21 mouse cellular contexts compared by ENCODE assay signal in genomic region chr14:49333841-49334240, GRCm38 (mm10).
"Had no signal": no experiment of that assay in that cellular context is flagged by ENCODE, and none has a peak within 500 bp of the region (broad histone marks: within the 10 kb centered on the region; RNA-seq: fewer than 3 reads in every experiment).

No protein-coding gene starts in this region.

- H3K9ac ChIP-seq: limb, embryonic 13.5 days; liver, embryonic 12.5 days; liver, embryonic 15.5 days; lung, embryonic 15.5 days; neural tube, embryonic 12.5 days had no signal

- H3K4me2 ChIP-seq: limb, embryonic 13.5 days; liver, embryonic 12.5 days; liver, embryonic 15.5 days; lung, embryonic 15.5 days; midbrain, embryonic 11.5 days; neural tube, embryonic 12.5 days had no signal

- H3K4me1 ChIP-seq: limb, embryonic 10.5 days; limb, embryonic 13.5 days; liver, embryonic 12.5 days; liver, embryonic 15.5 days; lung, embryonic 15.5 days; neural tube, embryonic 12.5 days had no signal

- DNase-seq: kidney, postnatal 25 days; layer of hippocampus, adult 9-11 months; liver; lung, adult 18-20 months; lung, postnatal 10 days; lung, postnatal 36 days; midbrain, embryonic 14.5 days; retina, postnatal 1 day; right cerebral cortex, postnatal 25 days; spleen, adult 18-20 months; thymus, adult 18-20 months; thymus, postnatal 36 days had no signal

- H3K27ac ChIP-seq: kidney, postnatal 0 days; layer of hippocampus, adult 2 months; limb, embryonic 10.5 days; limb, embryonic 13.5 days; liver, embryonic 12.5 days; liver, embryonic 15.5 days; lung, embryonic 15.5 days; neural tube, embryonic 12.5 days had no signal

- H3K4me3 ChIP-seq: layer of hippocampus, adult 2 months; limb, embryonic 10.5 days; limb, embryonic 13.5 days; liver, embryonic 12.5 days; liver, embryonic 15.5 days; lung, embryonic 15.5 days; neural tube, embryonic 12.5 days had no signal

- H3K27me3 ChIP-seq: limb, embryonic 13.5 days; liver, embryonic 12.5 days; liver, embryonic 15.5 days; lung, embryonic 15.5 days; neural tube, embryonic 12.5 days had no signal

- H3K36me3 ChIP-seq: limb, embryonic 10.5 days; limb, embryonic 13.5 days; liver, embryonic 12.5 days; liver, embryonic 15.5 days; lung, embryonic 15.5 days; neural tube, embryonic 12.5 days had no signal

- H3K9me3 ChIP-seq: limb, embryonic 10.5 days; limb, embryonic 13.5 days; liver, embryonic 12.5 days; liver, embryonic 15.5 days; lung, embryonic 15.5 days; neural tube, embryonic 12.5 days had no signal

- ATAC-seq: liver, embryonic 12.5 days had no signal
